Mouse (Mus musculus) midbrain, postnatal 0 days (tissue): Measurements from ENCODE around the gene Vasp. TPM values are rescaled to one million over a fixed set of nuclear protein-coding genes. Genes with fewer than 3 reads are reported as not detected.

Source experiments
- ATAC-seq: fragments of 200-750 bp; cut with Nextera tagmentation; 2 replicates; pipeline ENCODE4 v1.8.0; 2017; ENCODE audit warnings: moderate number of reproducible peaks, mild to moderate bottlenecking, moderate TSS enrichment, moderate library complexity; ENCODE audit not compliant: low FRiP score
- DNase-seq: peaks from one replicate; pipeline ENCODE4 v3.0.0-alpha.2; 2015; ENCODE audit warnings: low spot score
- H3K27ac ChIP-seq: fragments of 300-500 bp; sonication (generic); 2 replicates; pipeline ENCODE4 v1.5.1; 2014; ENCODE audit warnings: low read depth, mild to moderate bottlenecking, low read length, mixed read lengths
- H3K27me3 ChIP-seq: fragments of 300-500 bp; sonication (generic); 2 replicates; pipeline ENCODE4 v1.6.1; 2014; ENCODE audit warnings: low read length, control low read depth, mixed read lengths; ENCODE audit not compliant: insufficient read depth
- H3K36me3 ChIP-seq: fragments of 300-500 bp; sonication (generic); 2 replicates; pipeline ENCODE4 v1.6.1; 2014; ENCODE audit warnings: low read length, control low read depth, mixed read lengths; ENCODE audit not compliant: insufficient read depth
- H3K4me1 ChIP-seq: fragments of 300-500 bp; sonication (generic); 2 replicates; pipeline ENCODE4 v1.6.1; 2014; ENCODE audit warnings: mild to moderate bottlenecking, control low read depth, antibody characterized with exemption, low read length, mixed read lengths; ENCODE audit not compliant: insufficient read depth
- H3K4me2 ChIP-seq: fragments of 300-500 bp; sonication (generic); 2 replicates; pipeline ENCODE4 v1.6.1; 2014; ENCODE audit warnings: low read depth, mild to moderate bottlenecking, low read length, mixed read lengths; ENCODE audit not compliant: poor library complexity, severe bottlenecking
- H3K4me3 ChIP-seq: fragments of 300-500 bp; sonication (generic); 2 replicates; pipeline ENCODE4 v1.5.1; 2014; ENCODE audit warnings: low read depth, mild to moderate bottlenecking, low read length, moderate library complexity
- H3K9ac ChIP-seq: fragments of 300-500 bp; sonication (generic); replicated peaks from 2 replicates; pipeline ENCODE4 v1.6.1; 2014; ENCODE audit warnings: mild to moderate bottlenecking, low read length, moderate library complexity, mixed read lengths; ENCODE audit not compliant: poor library complexity, severe bottlenecking
- H3K9me3 ChIP-seq: fragments of 300-500 bp; sonication (generic); 2 replicates; pipeline ENCODE4 v1.6.1; 2016; ENCODE audit warnings: low read length, control low read depth
- CTCF ChIP-seq: IDR thresholded peaks from 2 replicates; pipeline ENCODE4 v1.5.1; 2016; ENCODE audit warnings: antibody characterized with exemption, mild to moderate bottlenecking
- WGBS: fragments of 180-500 bp; shearing (Covaris S2); extraction: QIAGEN DNeasy Blood & Tissue Kit; methylation state at CpG from one replicate; pipeline ENCODE4 v1.1.7; 2014; 5-methylcytosine and 5-hydroxymethylcytosine counted together
- polyA plus RNA-seq: library from polyadenylated mRNA; unstranded; fragments of >200 nt; fragmentation: Nextera tagmentation; extraction: Ambion mirVana; gene quantifications from 2 replicates; pipeline ENCODE4 v1.2.1, GENCODE M21; 2015
- total RNA-seq: library from RNA; depleted of rRNA; stranded (reverse); fragments of >200 nt; gene quantifications from 2 replicates; pipeline ENCODE4 v1.2.3, GENCODE M21; 2014

The Vasp gene
- total and polyA plus RNA-seq, 2 experiments from 2014 or later = 32.3 to 56.9 TPM

GRCm38 (mm10) chr7:19308454-19309277 lies 37.0 kb upstream of the Vasp start:
- no peaks in the 10 kb centered on the region for H3K36me3 ChIP-seq
- peak overlapping the region; percentile 60 for H3K4me3 ChIP-seq
- H3K27me3 ChIP-seq = peaks cover 29% of the 10 kb centered on the region
- peak overlapping the region; percentile 65 for H3K4me2 ChIP-seq
- peak; percentile 96 for DNase-seq
- no peak overlapping the region for H3K27ac ChIP-seq
- peak; percentile 54 for TF ChIP-seq CTCF
- WGBS = under 1% methylated on average over 57 of the region's 58 CpGs
- H3K9me3 ChIP-seq = no peaks in the 10 kb centered on the region
- peak; percentile 89 for ATAC-seq
- H3K4me1 ChIP-seq = peaks cover 8% of the 10 kb centered on the region; the same call in 1 of the 2 replicates
- peak overlapping the region; percentile 14; the same call in 1 of the 2 replicates for H3K9ac ChIP-seq

- Histone ChIP-seq H3K4me1 (peaks cover 8% of the 10 kb centered on the region; the same call in 1 of the 2 replicates), H3K36me3 (no peaks in the 10 kb centered on the region), H3K4me2 (peak overlapping the region; percentile 65), H3K9ac (peak overlapping the region; percentile 14), H3K27ac (no peak overlapping the region), H3K4me3 (peak overlapping the region; percentile 60), H3K27me3 (peaks cover 29% of the 10 kb centered on the region), H3K9me3 (no peaks in the 10 kb centered on the region)
- WGBS = 4% methylated on average over 17 of the region's 18 CpGs
- peak; percentile 74 for ATAC-seq
- TF ChIP-seq CTCF = peak; percentile 39; the same call in 1 of the 2 replicates
- peak; percentile 81 for DNase-seq
Measured at GRCm38 (mm10) chr7:19307739-19308453, 36.3 kb upstream of the Vasp start.

GRCm38 (mm10) chr7:19306819-19307738 lies 35.5 kb upstream of the Vasp start:
- H3K4me1 ChIP-seq = peaks cover 8% of the 10 kb centered on the region; the same call in 1 of the 2 replicates
- no peak for ATAC-seq
- no peaks in the 10 kb centered on the region for H3K9me3 ChIP-seq
- no peak for DNase-seq
- 66% methylated on average over 25 of the region's 25 CpGs for WGBS
- no peaks in the 10 kb centered on the region for H3K36me3 ChIP-seq
- no peak for TF ChIP-seq CTCF
- no peak overlapping the region for H3K9ac ChIP-seq
- H3K27ac ChIP-seq = no peak overlapping the region
- peaks cover 29% of the 10 kb centered on the region for H3K27me3 ChIP-seq
- H3K4me2 ChIP-seq = peak overlapping the region; percentile 65; the same call in 1 of the 2 replicates
- H3K4me3 ChIP-seq = no peak overlapping the region

- no peak overlapping the region for H3K27ac ChIP-seq
- ATAC-seq (no peak), DNase-seq (no peak)
- H3K4me3 ChIP-seq = no peak overlapping the region
- H3K4me2 ChIP-seq = no peak overlapping the region
- 51% methylated on average over 16 of the region's 16 CpGs for WGBS
- H3K27me3 ChIP-seq = peaks cover 29% of the 10 kb centered on the region
- H3K9ac ChIP-seq = no peak overlapping the region
- H3K4me1 ChIP-seq = peaks cover 8% of the 10 kb centered on the region; the same call in 1 of the 2 replicates
- no peaks in the 10 kb centered on the region for H3K9me3 ChIP-seq
- H3K36me3 ChIP-seq = no peaks in the 10 kb centered on the region
- TF ChIP-seq CTCF = no peak
Measured at GRCm38 (mm10) chr7:19305796-19306765, 34.5 kb upstream of the Vasp start.
